Mouse (Mus musculus) right cerebral cortex, postnatal 14 days (tissue): ENCODE data around the gene Smco1.

Source experiments
- DNase-seq: peaks from one replicate; pipeline ENCODE4 v3.0.0; 2022

Smco1 gene

GRCm38 (mm10) chr16:32312859-32313258 is 41.6 kb downstream of the Smco1 start:
- DNase-seq: no peak

- no peak for DNase-seq
Observed at GRCm38 (mm10) chr16:32316601-32317000, 45.3 kb downstream of the Smco1 start.

- no peak for DNase-seq
Observed at GRCm38 (mm10) chr16:32323953-32324352, 52.7 kb downstream of the Smco1 start.
